Mouse (Mus musculus): ENCODE measurements around the gene Sars2.

The Sars2 gene

GRCm38 (mm10) chr7:28778825-28779224 lies 37.0 kb downstream of the Sars2 start:
- no peak for DNase-seq (ENCODE audit: extremely low spot score)

GRCm38 (mm10) chr7:28780067-28780658 lies 38.4 kb downstream of the Sars2 start:
- DNase-seq (ENCODE audit: extremely low spot score) = peak; percentile 81

- DNase-seq (ENCODE audit: extremely low spot score) = no peak
Measured at GRCm38 (mm10) chr7:28780857-28781256, 39.1 kb downstream of the Sars2 start.

GRCm38 (mm10) chr7:28781261-28781663 lies 39.5 kb downstream of the Sars2 start:
- no peak for DNase-seq (ENCODE audit: extremely low spot score)

- no peak for DNase-seq (ENCODE audit: extremely low spot score)
Measured at GRCm38 (mm10) chr7:28785161-28785560, 43.4 kb downstream of the Sars2 start.

- no peak for DNase-seq (ENCODE audit: extremely low spot score)
Measured at GRCm38 (mm10) chr7:28787884-28788283, 46.1 kb downstream of the Sars2 start.

GRCm38 (mm10) chr7:28788307-28789195 lies 46.8 kb downstream of the Sars2 start, which contains the start of gene Rinl:
Rinl (plus strand) TSS chr7:28788969.
- DNase-seq (ENCODE audit: extremely low spot score) = no peak

- no peak for DNase-seq (ENCODE audit: extremely low spot score)
Measured at GRCm38 (mm10) chr7:28789235-28789634, 47.4 kb downstream of the Sars2 start.

GRCm38 (mm10) chr7:28790066-28790806 lies 48.4 kb downstream of the Sars2 start:
- peak; percentile 54 for DNase-seq (ENCODE audit: extremely low spot score)

GRCm38 (mm10) chr7:28791706-28792105 lies 49.9 kb downstream of the Sars2 start:
- DNase-seq (ENCODE audit: extremely low spot score) = no peak

GRCm38 (mm10) chr7:28792391-28793185 lies 50.8 kb downstream of the Sars2 start:
- no peak for DNase-seq (ENCODE audit: extremely low spot score)

- DNase-seq (ENCODE audit: extremely low spot score) = no peak
Measured at GRCm38 (mm10) chr7:28793834-28794233, 52.0 kb downstream of the Sars2 start.

GRCm38 (mm10) chr7:28794496-28794895 lies 52.7 kb downstream of the Sars2 start:
- no peak for DNase-seq (ENCODE audit: extremely low spot score)

GRCm38 (mm10) chr7:28795832-28796231 lies 54.0 kb downstream of the Sars2 start:
- DNase-seq (ENCODE audit: extremely low spot score) = no peak

GRCm38 (mm10) chr7:28796562-28796975 lies 54.8 kb downstream of the Sars2 start:
- peak; percentile 69 for DNase-seq (ENCODE audit: extremely low spot score)

- no peak for DNase-seq (ENCODE audit: extremely low spot score)
Measured at GRCm38 (mm10) chr7:28799994-28800393, 58.2 kb downstream of the Sars2 start.

- DNase-seq (ENCODE audit: extremely low spot score) = no peak
Measured at GRCm38 (mm10) chr7:28801451-28801850, 59.7 kb downstream of the Sars2 start.

GRCm38 (mm10) chr7:28801901-28802670 lies 60.3 kb downstream of the Sars2 start:
- DNase-seq (ENCODE audit: extremely low spot score) = peak; percentile 63

GRCm38 (mm10) chr7:28802846-28803588 lies 61.2 kb downstream of the Sars2 start:
- DNase-seq (ENCODE audit: extremely low spot score) = peak; percentile 66
